Mouse (Mus musculus) lung, postnatal 0 days (tissue): ENCODE measurements at regions not wholly inside any gene's neighbourhood (a gene's known extent, or its start where the extent isn't known, plus 50 kb on each side); places are given as distances from the start of the nearest gene placed in this dataset.

ENCODE experiments used
- CTCF ChIP-seq: IDR thresholded peaks from 2 replicates; pipeline ENCODE4 v1.5.1; 2016; ENCODE audit warnings: antibody characterized with exemption, mild to moderate bottlenecking
- EP300 ChIP-seq: IDR thresholded peaks from 2 replicates; pipeline ENCODE4 v1.6.1; 2016; ENCODE audit warnings: antibody characterized with exemption, mild to moderate bottlenecking, control low read depth

- TF ChIP-seq CTCF = no peak
- no peak for TF ChIP-seq EP300
These were observed 254.6 kb downstream of the Sipa1l2 start for GRCm38 (mm10) chr8:125314996-125315395.
